Mouse (Mus musculus): ENCODE measurements around the gene Bicc1. TPM values are rescaled to one million over a fixed set of nuclear protein-coding genes. Genes with fewer than 3 reads are reported as not detected.

Gene Bicc1
- 27.7 and 40.7 TPM in 2 replicates for polyA plus RNA-seq (2014; fragmentation: Nextera tagmentation; extraction: Ambion mirVana)

GRCm38 (mm10) chr10:71159676-71160235 lies at the start of gene Bicc1:
TSS of gene Bicc1 (minus strand) at chr10:71159700.
- WGBS: 2% methylated on average over 35 of the region's 69 CpGs
- Histone ChIP-seq H3K36me3 (ENCODE audit: control insufficient read depth, insufficient read depth, low read length) (no peaks in the 10 kb centered on the region), H3K9me3 (ENCODE audit: control insufficient read depth, low read length) (no peaks in the 10 kb centered on the region), H3K9ac (ENCODE audit: low read depth, low read length) (peak within 1 kb of the TSS; percentile 85), H3K4me1 (ENCODE audit: control insufficient read depth, insufficient read depth, low read length) (peaks cover 11% of the 10 kb centered on the region), H3K4me3 (ENCODE audit: low read length) (peak within 1 kb of the TSS; percentile 76), H3K4me2 (replicated peaks; ENCODE audit: low read depth, low read length) (peak within 1 kb of the TSS; percentile 85), H3K27me3 (ENCODE audit: control insufficient read depth, insufficient read depth, low read length) (peaks cover 3% of the 10 kb centered on the region; the same call in 1 of the 2 replicates), H3K27ac (ENCODE audit: low read depth, low read length) (peak within 1 kb of the TSS; percentile 53; the same call in 1 of the 2 replicates)
- ATAC-seq (ENCODE audit: low FRiP score, low TSS enrichment): peak; percentile 91

- no peak for ATAC-seq (ENCODE audit: low FRiP score, low TSS enrichment)
- Histone ChIP-seq H3K9me3 (ENCODE audit: control insufficient read depth, low read length) (no peaks in the 10 kb centered on the region), H3K9ac (ENCODE audit: low read depth, low read length) (no peak overlapping the region), H3K4me2 (replicated peaks; ENCODE audit: low read depth, low read length) (no peak overlapping the region), H3K36me3 (ENCODE audit: control insufficient read depth, insufficient read depth, low read length) (no peaks in the 10 kb centered on the region), H3K27ac (ENCODE audit: low read depth, low read length) (no peak overlapping the region), H3K27me3 (ENCODE audit: control insufficient read depth, insufficient read depth, low read length) (no peaks in the 10 kb centered on the region), H3K4me3 (ENCODE audit: low read length) (no peak overlapping the region), H3K4me1 (ENCODE audit: control insufficient read depth, insufficient read depth, low read length) (0 out of 2 replicates have a peak, but pooled peaks cover 5% of the 10 kb centered on the region)
- 88% methylated on average over 2 of the region's 2 CpGs for WGBS
These were observed 42.0 kb upstream of the Bicc1 start for GRCm38 (mm10) chr10:71201512-71201911.

GRCm38 (mm10) chr10:71200964-71201363 lies 41.5 kb upstream of the Bicc1 start:
- 64% methylated on average over 5 of the region's 5 CpGs for WGBS
- no peak overlapping the region for H3K4me3 ChIP-seq (ENCODE audit: low read length)
- 0 out of 2 replicates have a peak, but pooled peaks cover 5% of the 10 kb centered on the region for H3K4me1 ChIP-seq (ENCODE audit: control insufficient read depth, insufficient read depth, low read length)

GRCm38 (mm10) chr10:71198676-71199075 lies 39.2 kb upstream of the Bicc1 start:
- Histone ChIP-seq H3K4me2 (replicated peaks; ENCODE audit: low read depth, low read length) (no peak overlapping the region), H3K27ac (ENCODE audit: low read depth, low read length) (no peak overlapping the region), H3K9ac (ENCODE audit: low read depth, low read length) (no peak overlapping the region), H3K27me3 (ENCODE audit: control insufficient read depth, insufficient read depth, low read length) (no peaks in the 10 kb centered on the region), H3K9me3 (ENCODE audit: control insufficient read depth, low read length) (no peaks in the 10 kb centered on the region), H3K36me3 (ENCODE audit: control insufficient read depth, insufficient read depth, low read length) (no peaks in the 10 kb centered on the region), H3K4me3 (ENCODE audit: low read length) (no peak overlapping the region), H3K4me1 (ENCODE audit: control insufficient read depth, insufficient read depth, low read length) (0 out of 2 replicates have a peak, but pooled peaks cover 5% of the 10 kb centered on the region)
- ATAC-seq (ENCODE audit: low FRiP score, low TSS enrichment): peak; percentile 45; the same call in 1 of the 2 replicates
- 61% methylated on average over 8 of the region's 8 CpGs for WGBS

More at GRCm38 (mm10) chr10:71200964-71201363, 41.5 kb upstream of the Bicc1 start:
- Histone ChIP-seq H3K27ac (ENCODE audit: low read depth, low read length) (no peak overlapping the region), H3K27me3 (ENCODE audit: control insufficient read depth, insufficient read depth, low read length) (no peaks in the 10 kb centered on the region), H3K9ac (ENCODE audit: low read depth, low read length) (no peak overlapping the region), H3K9me3 (ENCODE audit: control insufficient read depth, low read length) (no peaks in the 10 kb centered on the region), H3K4me2 (replicated peaks; ENCODE audit: low read depth, low read length) (no peak overlapping the region), H3K36me3 (ENCODE audit: control insufficient read depth, insufficient read depth, low read length) (no peaks in the 10 kb centered on the region)
- no peak for ATAC-seq (ENCODE audit: low FRiP score, low TSS enrichment)

GRCm38 (mm10) chr10:71197036-71197785 lies 37.7 kb upstream of the Bicc1 start:
- Histone ChIP-seq H3K4me2 (replicated peaks; ENCODE audit: low read depth, low read length) (no peak overlapping the region), H3K27ac (ENCODE audit: low read depth, low read length) (no peak overlapping the region), H3K27me3 (ENCODE audit: control insufficient read depth, insufficient read depth, low read length) (no peaks in the 10 kb centered on the region), H3K9me3 (ENCODE audit: control insufficient read depth, low read length) (no peaks in the 10 kb centered on the region), H3K9ac (ENCODE audit: low read depth, low read length) (no peak overlapping the region), H3K4me1 (ENCODE audit: control insufficient read depth, insufficient read depth, low read length) (peaks cover 9% of the 10 kb centered on the region; the same call in 1 of the 2 replicates), H3K36me3 (ENCODE audit: control insufficient read depth, insufficient read depth, low read length) (no peaks in the 10 kb centered on the region), H3K4me3 (ENCODE audit: low read length) (no peak overlapping the region)
- no peak for ATAC-seq (ENCODE audit: low FRiP score, low TSS enrichment)
- WGBS: 43% methylated on average over 14 of the region's 14 CpGs

GRCm38 (mm10) chr10:71195501-71195900 lies 36.0 kb upstream of the Bicc1 start:
- peaks cover 9% of the 10 kb centered on the region; the same call in 1 of the 2 replicates for H3K4me1 ChIP-seq (ENCODE audit: control insufficient read depth, insufficient read depth, low read length)
- 0 out of 2 replicates have a peak, but pooled peaks have one; percentile 39 for ATAC-seq (ENCODE audit: low FRiP score, low TSS enrichment)
- no peak overlapping the region for H3K27ac ChIP-seq (ENCODE audit: low read depth, low read length)
- no peak overlapping the region; the same call in 1 of the 2 replicates for H3K4me2 ChIP-seq (replicated peaks; ENCODE audit: low read depth, low read length)
- H3K27me3 ChIP-seq (ENCODE audit: control insufficient read depth, insufficient read depth, low read length): no peaks in the 10 kb centered on the region
- no peak overlapping the region for H3K9ac ChIP-seq (ENCODE audit: low read depth, low read length)
- H3K36me3 ChIP-seq (ENCODE audit: control insufficient read depth, insufficient read depth, low read length): no peaks in the 10 kb centered on the region
- no peaks in the 10 kb centered on the region for H3K9me3 ChIP-seq (ENCODE audit: control insufficient read depth, low read length)
- H3K4me3 ChIP-seq (ENCODE audit: low read length): no peak overlapping the region
- 56% methylated on average over 9 of the region's 9 CpGs for WGBS

- Histone ChIP-seq H3K4me1 (ENCODE audit: control insufficient read depth, insufficient read depth, low read length) (peaks cover 9% of the 10 kb centered on the region; the same call in 1 of the 2 replicates), H3K9ac (ENCODE audit: low read depth, low read length) (no peak overlapping the region), H3K27ac (ENCODE audit: low read depth, low read length) (no peak overlapping the region), H3K9me3 (ENCODE audit: control insufficient read depth, low read length) (no peaks in the 10 kb centered on the region), H3K27me3 (ENCODE audit: control insufficient read depth, insufficient read depth, low read length) (no peaks in the 10 kb centered on the region), H3K4me2 (replicated peaks; ENCODE audit: low read depth, low read length) (no peak overlapping the region), H3K4me3 (ENCODE audit: low read length) (no peak overlapping the region), H3K36me3 (ENCODE audit: control insufficient read depth, insufficient read depth, low read length) (no peaks in the 10 kb centered on the region)
- WGBS: 74% methylated on average over 7 of the region's 7 CpGs
- ATAC-seq (ENCODE audit: low FRiP score, low TSS enrichment): no peak
These were observed 35.2 kb upstream of the Bicc1 start for GRCm38 (mm10) chr10:71194713-71195112.

GRCm38 (mm10) chr10:71193319-71193718 lies 33.8 kb upstream of the Bicc1 start:
- H3K36me3 ChIP-seq (ENCODE audit: control insufficient read depth, insufficient read depth, low read length): no peaks in the 10 kb centered on the region
- H3K4me2 ChIP-seq (replicated peaks; ENCODE audit: low read depth, low read length): no peak overlapping the region
- no peak for ATAC-seq (ENCODE audit: low FRiP score, low TSS enrichment)
- H3K4me1 ChIP-seq (ENCODE audit: control insufficient read depth, insufficient read depth, low read length): peaks cover 9% of the 10 kb centered on the region; the same call in 1 of the 2 replicates
- H3K27ac ChIP-seq (ENCODE audit: low read depth, low read length): no peak overlapping the region
- no peak overlapping the region for H3K9ac ChIP-seq (ENCODE audit: low read depth, low read length)
- H3K4me3 ChIP-seq (ENCODE audit: low read length): no peak overlapping the region
- WGBS: 77% methylated on average over 7 of the region's 7 CpGs
- H3K27me3 ChIP-seq (ENCODE audit: control insufficient read depth, insufficient read depth, low read length): no peaks in the 10 kb centered on the region
- no peaks in the 10 kb centered on the region for H3K9me3 ChIP-seq (ENCODE audit: control insufficient read depth, low read length)

- ATAC-seq (ENCODE audit: low FRiP score, low TSS enrichment): no peak
- no peak overlapping the region for H3K9ac ChIP-seq (ENCODE audit: low read depth, low read length)
- no peak overlapping the region for H3K27ac ChIP-seq (ENCODE audit: low read depth, low read length)
- no peaks in the 10 kb centered on the region for H3K27me3 ChIP-seq (ENCODE audit: control insufficient read depth, insufficient read depth, low read length)
- H3K4me2 ChIP-seq (replicated peaks; ENCODE audit: low read depth, low read length): no peak overlapping the region
- WGBS: 55% methylated on average over 11 of the region's 11 CpGs
- H3K4me1 ChIP-seq (ENCODE audit: control insufficient read depth, insufficient read depth, low read length): peaks cover 8% of the 10 kb centered on the region; the same call in 1 of the 2 replicates
- no peaks in the 10 kb centered on the region for H3K9me3 ChIP-seq (ENCODE audit: control insufficient read depth, low read length)
- H3K36me3 ChIP-seq (ENCODE audit: control insufficient read depth, insufficient read depth, low read length): no peaks in the 10 kb centered on the region
- no peak overlapping the region for H3K4me3 ChIP-seq (ENCODE audit: low read length)
These were observed 33.4 kb upstream of the Bicc1 start for GRCm38 (mm10) chr10:71192886-71193285.

Data from kidney, embryonic 14.5 days (tissue).